Mouse (Mus musculus) cerebellum, postnatal 10 days (tissue): ENCODE measurements at regions not wholly inside any gene's neighbourhood (a gene's known extent, or its start where the extent isn't known, plus 50 kb on each side); places are given as distances from the start of the nearest gene placed in this dataset.
A peak's percentile ranks its signal among the peaks of the same experiment; 100 is the strongest.

Experiments
- DNase-seq, 2 experiments: peaks; one replicate each; pipeline ENCODE4 v3.0.0; 2021; ENCODE audit warnings: mixed read lengths in 2 of 2

DNA sequence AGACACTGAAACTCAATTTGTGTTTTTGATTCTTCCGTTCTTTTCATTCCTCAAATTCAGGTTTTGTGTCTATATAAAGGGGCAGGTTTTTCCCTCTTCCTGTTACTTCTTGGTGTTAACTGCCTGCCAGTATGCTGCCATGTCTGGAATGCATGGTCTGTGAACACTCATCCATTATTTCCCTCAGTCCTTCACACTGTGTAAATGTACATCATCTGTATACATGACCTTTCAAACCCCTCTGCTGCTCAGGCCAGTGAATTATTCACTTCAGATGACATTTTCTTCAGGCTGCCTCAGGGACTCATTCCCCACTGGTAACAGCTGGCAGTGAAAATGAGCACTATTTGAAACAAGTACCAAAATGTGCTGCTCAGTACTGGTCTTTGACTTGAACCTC is 512.0 kb upstream of the Atxn7l3b start:
- no peak for DNase-seq

- no peak for DNase-seq
Measured at GRCm38 (mm10) chr10:113431155-113431554, 502.4 kb upstream of the Atxn7l3b start.

GRCm38 (mm10) chr10:113411250-113411813 is 482.5 kb upstream of the Atxn7l3b start:
- DNase-seq: peak; percentile 27 to 56

GRCm38 (mm10) chr10:113390579-113390978 is 461.8 kb upstream of the Atxn7l3b start:
- no peak for DNase-seq

DNA sequence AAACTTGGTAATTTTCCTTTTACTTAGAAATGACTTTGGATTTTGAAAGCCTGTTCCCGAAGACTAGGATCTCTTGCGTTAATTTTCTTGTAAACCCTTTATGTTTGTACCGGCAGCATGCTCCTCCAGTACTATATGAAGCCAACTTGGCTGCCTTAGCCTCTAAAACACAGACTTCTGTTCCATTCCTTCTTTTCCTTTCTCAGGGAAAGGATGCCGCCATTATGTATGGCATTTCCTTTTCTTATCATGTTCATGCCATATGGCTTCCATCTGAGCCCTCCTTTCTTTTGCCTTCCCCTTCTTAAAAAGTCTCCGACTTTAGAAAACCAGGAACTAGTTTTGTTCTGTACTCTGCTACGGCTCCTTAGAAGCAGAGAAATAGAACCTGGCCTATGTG is 440.4 kb upstream of the Atxn7l3b start:
- no peak for DNase-seq

GRCm38 (mm10) chr10:113346199-113346598 is 417.4 kb upstream of the Atxn7l3b start:
- DNase-seq: no peak
